Mouse (Mus musculus): ENCODE data around the gene Ralgapa1. TPM values are rescaled to one million over a fixed set of nuclear protein-coding genes. Genes with fewer than 3 reads are reported as not detected.
"Not testable (repeated sequence)": the region's sequence is repeated elsewhere in the genome, so short reads cannot be mapped to it uniquely, and the experiment has no call there.

The Ralgapa1 gene
- total RNA-seq, 2 experiments from 2014 or later, result 35.2 to 38.6 TPM

- DNase-seq, result no peak
Observed at GRCm38 (mm10) chr12:55800144-55800543, 20.8 kb downstream of the Ralgapa1 start.

GRCm38 (mm10) chr12:55798745-55799144 lies 22.2 kb downstream of the Ralgapa1 start:
- DNase-seq, result no peak

DNA sequence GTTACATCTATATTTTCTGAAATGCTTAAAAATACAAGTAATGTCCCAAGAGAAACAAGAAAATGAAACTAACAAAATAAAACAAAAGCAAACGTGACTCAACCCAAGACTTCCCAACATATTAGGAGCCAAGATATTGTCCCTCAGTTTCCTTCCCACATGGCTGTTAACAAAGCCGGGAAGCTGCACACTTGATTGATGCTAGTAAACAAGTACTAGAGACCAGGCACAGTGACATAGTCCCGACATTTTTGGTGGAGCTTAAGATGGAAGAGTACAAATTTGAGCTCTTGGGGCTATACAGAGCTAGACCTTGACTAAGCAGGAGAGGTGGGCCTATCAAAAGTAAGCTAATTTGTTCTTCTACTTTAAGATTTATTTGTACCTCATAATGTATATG lies 23.9 kb downstream of the Ralgapa1 start:
- no peak for DNase-seq

DNA sequence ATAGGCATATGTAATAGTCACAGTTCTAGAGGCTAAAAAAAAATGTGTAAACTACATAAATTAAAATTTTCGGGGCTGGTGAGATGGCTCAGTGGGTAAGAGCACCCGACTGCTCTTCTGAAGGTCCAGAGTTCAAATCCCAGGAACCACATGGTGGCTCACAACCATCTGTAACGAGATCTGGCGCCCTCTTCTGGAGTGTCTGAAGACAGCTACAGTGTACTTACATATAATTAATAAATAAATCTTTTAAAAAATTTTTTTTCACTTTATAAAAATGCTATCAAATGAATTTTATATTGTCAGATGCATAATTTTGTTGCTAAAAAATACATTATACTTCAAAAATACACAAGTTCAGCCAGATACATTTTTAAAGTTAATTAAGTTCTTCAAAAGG lies 26.5 kb downstream of the Ralgapa1 start:
- DNase-seq, result not testable (repeated sequence)

GRCm38 (mm10) chr12:55785252-55785651 lies 35.7 kb downstream of the Ralgapa1 start:
- DNase-seq, result no peak

- DNase-seq, result no peak
Observed at GRCm38 (mm10) chr12:55782662-55783061, 38.3 kb downstream of the Ralgapa1 start.

GRCm38 (mm10) chr12:55778301-55778700 lies 42.7 kb downstream of the Ralgapa1 start:
- peak; percentile 13 for DNase-seq

GRCm38 (mm10) chr12:55777356-55777755 lies 43.6 kb downstream of the Ralgapa1 start:
- DNase-seq, result no peak

DNA sequence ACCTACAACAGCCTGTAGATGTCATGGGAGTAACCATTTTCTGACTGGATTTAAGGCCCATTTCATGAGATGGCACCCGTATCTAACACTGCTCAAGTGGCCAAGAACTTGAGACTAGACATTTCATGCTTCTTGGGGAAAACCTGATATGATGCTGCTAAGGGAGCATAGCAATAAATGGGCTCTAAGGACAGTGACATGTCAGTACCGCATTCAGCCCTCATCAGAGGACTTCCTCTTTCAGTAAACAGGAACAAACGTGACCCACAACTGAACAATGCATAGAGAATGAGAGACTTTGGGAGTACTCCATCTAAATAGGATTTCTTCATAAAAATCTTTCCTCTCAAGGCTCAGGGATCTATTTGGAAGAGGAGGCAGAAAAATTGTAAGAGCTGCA lies 46.7 kb downstream of the Ralgapa1 start:
- DNase-seq, result no peak

GRCm38 (mm10) chr12:55720319-55720718 lies 100.6 kb downstream of the Ralgapa1 start:
- DNase-seq, result no peak

- no peak for DNase-seq
Observed at GRCm38 (mm10) chr12:55705881-55706280, 115.1 kb downstream of the Ralgapa1 start.

DNA sequence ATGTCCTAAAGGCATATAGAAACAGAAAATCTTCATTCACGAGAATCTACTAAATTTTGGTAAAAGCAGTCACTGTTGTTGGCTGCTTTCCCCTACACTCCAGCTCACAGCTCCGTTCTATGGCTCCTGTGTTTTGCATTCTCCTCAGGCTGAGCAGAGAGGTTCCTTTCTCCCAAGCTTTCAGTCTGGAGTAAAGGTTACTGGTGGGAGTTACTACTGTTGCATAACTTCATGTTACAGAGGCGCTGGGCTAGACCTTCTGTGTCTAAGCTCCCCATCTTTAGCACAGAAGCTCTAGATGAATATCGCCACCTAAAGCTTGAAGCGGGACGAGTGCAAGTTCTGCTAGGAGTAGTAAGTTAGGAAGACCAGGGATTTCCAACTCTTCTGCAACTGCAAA lies 154.3 kb downstream of the Ralgapa1 start:
- no peak for DNase-seq

GRCm38 (mm10) chr12:55663194-55663593 lies 157.8 kb downstream of the Ralgapa1 start:
- DNase-seq, result not testable (repeated sequence)

DNA sequence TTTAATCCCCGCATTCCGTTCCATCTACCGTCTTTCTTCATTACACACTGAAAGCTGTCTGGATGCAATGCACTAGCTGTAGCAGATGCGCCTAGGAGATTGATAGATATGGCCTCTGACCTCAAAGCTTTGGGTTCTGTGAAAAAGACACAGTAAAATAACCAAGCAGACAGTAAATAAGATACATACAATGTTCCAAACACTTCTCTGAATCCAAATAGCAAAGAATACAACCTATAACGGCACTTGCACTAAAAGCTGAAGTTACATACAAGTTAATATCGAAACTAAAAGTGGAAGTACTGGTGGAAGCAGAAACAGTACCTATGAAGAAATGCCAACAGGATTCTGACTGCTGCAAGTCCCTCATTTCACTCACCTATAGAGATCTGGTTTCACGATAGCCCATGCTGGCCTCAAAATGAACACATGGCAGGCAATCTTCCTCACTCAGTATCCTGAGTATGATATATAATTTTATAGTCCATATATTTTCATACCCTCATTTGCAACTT lies 172.9 kb downstream of the Ralgapa1 start:
- DNase-seq, result no peak

DNA sequence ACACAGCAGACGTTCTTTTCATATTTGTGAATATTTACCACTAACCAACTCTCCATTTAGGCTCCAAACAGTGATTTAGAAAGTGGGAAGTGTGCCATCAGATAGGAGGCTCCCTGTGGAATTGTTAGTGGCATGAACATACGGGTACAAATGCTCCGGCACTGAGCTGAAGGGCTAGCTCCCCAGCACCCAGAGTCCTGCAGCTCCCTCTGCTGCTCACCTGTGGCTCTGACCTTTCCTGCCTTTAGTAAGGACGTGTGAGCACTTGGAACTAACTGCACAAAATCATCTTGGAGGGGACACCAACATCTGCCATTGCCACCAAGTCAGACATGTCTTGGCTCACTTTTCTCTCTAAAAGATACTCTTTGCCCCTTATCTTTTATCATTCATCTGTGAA lies 194.3 kb downstream of the Ralgapa1 start:
- no peak for DNase-seq

GRCm38 (mm10) chr12:55623254-55623653 lies 197.7 kb downstream of the Ralgapa1 start:
- no peak for DNase-seq

- DNase-seq, result no peak
Observed at GRCm38 (mm10) chr12:55622615-55623245, 198.2 kb downstream of the Ralgapa1 start.

DNA sequence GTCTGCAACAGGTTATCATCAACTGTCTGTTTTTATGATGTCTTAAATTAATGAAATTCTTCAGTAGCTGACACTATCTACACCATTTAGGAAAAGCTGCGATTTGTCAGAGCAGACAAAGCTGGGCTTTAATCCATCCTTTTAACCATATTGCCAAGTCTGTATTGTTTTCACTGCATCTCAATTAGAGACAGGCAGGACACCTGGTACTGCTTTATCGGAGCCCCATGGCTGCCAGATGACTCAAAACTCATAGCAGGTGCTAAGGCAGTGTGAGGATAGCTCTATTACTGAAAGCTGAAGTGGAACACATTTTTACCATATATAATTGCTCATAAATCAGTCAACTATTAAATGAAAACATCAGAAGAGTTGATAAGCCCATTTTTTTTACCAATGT lies 200.6 kb downstream of the Ralgapa1 start:
- no peak for DNase-seq

GRCm38 (mm10) chr12:55610812-55611211 lies 210.2 kb downstream of the Ralgapa1 start:
- no peak for DNase-seq

DNA sequence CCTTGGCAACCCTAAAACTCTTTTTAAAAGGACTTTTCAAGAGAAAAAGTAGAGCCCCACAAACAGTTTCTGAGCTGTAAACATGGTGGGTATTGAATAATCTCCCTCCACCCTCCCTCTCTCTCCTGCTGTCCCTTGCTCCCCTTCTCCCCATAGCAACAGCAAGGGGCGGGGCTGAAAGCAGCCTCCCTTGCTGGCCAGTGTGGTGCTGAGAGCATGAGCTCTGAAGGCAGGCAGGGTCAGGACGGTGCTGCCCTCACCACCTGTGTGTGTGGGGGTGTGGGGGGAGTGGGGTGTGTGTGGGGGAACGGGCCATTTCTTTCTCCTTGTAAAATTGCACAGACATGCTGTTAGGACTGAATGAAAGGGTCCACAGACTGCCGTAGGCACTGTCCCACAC lies 213.1 kb downstream of the Ralgapa1 start:
- DNase-seq, result no peak

- no peak for DNase-seq
Observed at GRCm38 (mm10) chr12:55604411-55604810, 216.6 kb downstream of the Ralgapa1 start.

GRCm38 (mm10) chr12:55600503-55600994 lies 220.4 kb downstream of the Ralgapa1 start:
- no peak for DNase-seq

GRCm38 (mm10) chr12:55599639-55600502 lies 221.1 kb downstream of the Ralgapa1 start:
- DNase-seq, result peak; percentile 28
